Mouse (Mus musculus): ENCODE results near the gene Tiam1. TPM values are rescaled to one million over a fixed set of nuclear protein-coding genes. Genes with fewer than 3 reads are reported as not detected.

The Tiam1 gene
- polyA plus RNA-seq, 1 experiment from 2014 or later: 19.4 TPM

- H3K27ac ChIP-seq: no peak overlapping the region
- no peak for DNase-seq (ENCODE audit: low spot score)
- no peaks in the 10 kb centered on the region for H3K27me3 ChIP-seq (ENCODE audit: insufficient read depth, poor library complexity, severe bottlenecking)
- peaks cover 33% of the 10 kb centered on the region for H3K4me1 ChIP-seq (replicated peaks)
- 94% methylated on average over 3 of the region's 3 CpGs for WGBS
- no peak overlapping the region for H3K4me3 ChIP-seq
- H3K36me3 ChIP-seq: no peaks in the 10 kb centered on the region
- no peaks in the 10 kb centered on the region for H3K9me3 ChIP-seq
Measured at GRCm38 (mm10) chr16:90097769-90098168, 45.8 kb downstream of the Tiam1 start.

DNA sequence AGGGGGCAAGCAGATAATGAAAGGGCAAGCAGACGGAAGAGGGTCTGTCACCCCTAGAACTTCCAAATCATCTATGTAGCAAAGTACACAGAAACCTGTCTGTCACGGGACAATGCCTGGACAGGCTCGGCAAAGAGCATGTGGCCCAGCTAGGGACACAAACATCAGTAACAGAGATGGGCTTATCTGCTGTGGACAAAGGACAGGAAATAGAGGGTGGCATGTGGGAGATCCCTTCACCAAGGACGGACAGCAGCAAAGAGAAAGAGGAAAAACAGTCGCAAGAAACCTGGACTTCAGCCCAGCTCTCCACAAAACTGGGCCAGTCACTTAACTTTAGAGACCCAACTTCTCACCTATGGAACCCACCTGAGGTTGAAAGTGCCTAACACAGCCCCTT, 47.6 kb downstream of the Tiam1 start:
- Histone ChIP-seq H3K4me1 (replicated peaks) (peaks cover 36% of the 10 kb centered on the region), H3K9me3 (no peaks in the 10 kb centered on the region)
- WGBS: 80% methylated on average over 5 of the region's 5 CpGs

DNA sequence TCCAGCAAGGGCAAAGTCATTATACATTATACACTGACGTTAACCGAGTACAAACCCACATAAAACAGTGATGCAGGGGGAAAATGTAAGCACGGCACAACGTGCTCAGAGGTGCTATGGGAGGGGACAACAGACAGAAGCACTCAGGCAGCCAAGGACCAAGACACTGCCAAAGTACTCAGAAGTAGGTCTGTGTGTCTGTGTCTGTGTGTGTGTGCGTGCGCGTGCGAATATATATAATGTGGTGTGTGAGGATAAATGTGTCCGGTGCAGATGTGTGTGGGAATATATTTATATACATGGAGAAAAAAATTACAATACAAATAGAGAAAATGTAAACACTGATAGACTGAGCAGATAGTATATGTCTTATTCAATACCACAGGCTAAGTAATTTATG, 50.6 kb downstream of the Tiam1 start:
- Histone ChIP-seq H3K36me3 (peaks cover 13% of the 10 kb centered on the region; the same call in 1 of the 2 replicates), H3K27ac (no peak overlapping the region), H3K4me3 (no peak overlapping the region), H3K27me3 (ENCODE audit: insufficient read depth, poor library complexity, severe bottlenecking) (no peaks in the 10 kb centered on the region), H3K4me1 (replicated peaks) (peaks cover 20% of the 10 kb centered on the region), H3K9me3 (no peaks in the 10 kb centered on the region)
- DNase-seq (ENCODE audit: low spot score): no peak
- WGBS: 88% methylated on average over 9 of the region's 9 CpGs

More for the DNA sequence above, 47.6 kb downstream of the Tiam1 start:
- no peaks in the 10 kb centered on the region for H3K36me3 ChIP-seq
- H3K27ac ChIP-seq: no peak overlapping the region
- H3K27me3 ChIP-seq (ENCODE audit: insufficient read depth, poor library complexity, severe bottlenecking): no peaks in the 10 kb centered on the region
- no peak overlapping the region for H3K4me3 ChIP-seq
- DNase-seq (ENCODE audit: low spot score): no peak

GRCm38 (mm10) chr16:90091906-90092305, 51.7 kb downstream of the Tiam1 start:
- peaks cover 13% of the 10 kb centered on the region; the same call in 1 of the 2 replicates for H3K36me3 ChIP-seq
- 91% methylated on average over 1 of the region's 1 CpGs for WGBS
- H3K9me3 ChIP-seq: no peaks in the 10 kb centered on the region
- no peak overlapping the region for H3K4me3 ChIP-seq
- DNase-seq (ENCODE audit: low spot score): no peak
- H3K4me1 ChIP-seq (replicated peaks): peaks cover 18% of the 10 kb centered on the region
- no peaks in the 10 kb centered on the region for H3K27me3 ChIP-seq (ENCODE audit: insufficient read depth, poor library complexity, severe bottlenecking)
- H3K27ac ChIP-seq: no peak overlapping the region

- H3K4me3 ChIP-seq: no peak overlapping the region
- peaks cover 13% of the 10 kb centered on the region; the same call in 1 of the 2 replicates for H3K36me3 ChIP-seq
- 80% methylated on average over 11 of the region's 11 CpGs for WGBS
- H3K4me1 ChIP-seq (replicated peaks): peaks cover 22% of the 10 kb centered on the region; the same call in 1 of the 2 replicates
- no peaks in the 10 kb centered on the region for H3K27me3 ChIP-seq (ENCODE audit: insufficient read depth, poor library complexity, severe bottlenecking)
- no peak overlapping the region for H3K27ac ChIP-seq
- DNase-seq (ENCODE audit: low spot score): no peak
- no peaks in the 10 kb centered on the region for H3K9me3 ChIP-seq
Measured at GRCm38 (mm10) chr16:90091112-90091720, 52.4 kb downstream of the Tiam1 start.

DNA sequence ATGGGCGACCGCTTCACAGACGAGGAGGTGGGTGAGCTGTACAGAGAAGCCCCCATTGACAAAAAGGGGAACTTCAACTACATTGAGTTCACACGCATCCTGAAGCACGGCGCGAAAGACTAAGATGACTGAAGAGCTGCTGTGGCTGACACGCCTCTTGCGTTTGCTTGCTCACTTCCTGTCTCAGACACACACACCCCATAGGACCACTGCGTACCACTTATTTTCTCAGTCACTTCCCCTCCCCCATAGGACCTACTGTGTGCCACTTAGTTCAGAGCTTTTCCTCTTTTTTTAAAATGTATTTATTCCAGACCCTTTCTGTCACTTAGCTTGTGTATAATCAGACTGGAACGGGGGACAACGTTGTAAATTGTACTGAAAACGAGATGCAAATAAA, 53.2 kb downstream of the Tiam1 start:
- peaks cover 26% of the 10 kb centered on the region for H3K4me1 ChIP-seq (replicated peaks)
- no peak for DNase-seq (ENCODE audit: low spot score)
- H3K36me3 ChIP-seq: peaks cover 13% of the 10 kb centered on the region; the same call in 1 of the 2 replicates
- H3K27me3 ChIP-seq (ENCODE audit: insufficient read depth, poor library complexity, severe bottlenecking): no peaks in the 10 kb centered on the region
- no peak overlapping the region for H3K27ac ChIP-seq
- H3K9me3 ChIP-seq: no peaks in the 10 kb centered on the region
- WGBS: 95% methylated on average over 13 of the region's 13 CpGs
- H3K4me3 ChIP-seq: no peak overlapping the region

DNA sequence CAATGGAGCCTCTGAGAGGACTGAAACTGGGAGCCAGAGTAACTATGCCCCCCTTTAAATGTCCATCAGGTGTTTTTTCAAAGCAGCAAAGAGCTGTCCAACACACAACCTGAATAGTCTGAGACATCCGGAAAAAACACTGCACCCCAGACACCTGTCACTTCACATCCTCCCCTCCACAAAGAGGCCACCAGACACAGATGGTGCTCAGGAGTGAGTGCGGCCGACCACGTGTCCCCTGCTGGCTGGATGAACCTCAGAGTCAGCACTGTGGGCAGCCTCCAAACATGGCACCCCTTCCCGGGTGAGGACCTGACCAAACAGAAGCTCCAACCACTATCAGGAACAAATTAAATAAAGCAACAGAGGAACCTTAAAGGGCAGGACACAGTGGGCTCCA, 56.3 kb downstream of the Tiam1 start:
- WGBS: 86% methylated on average over 5 of the region's 5 CpGs
- H3K36me3 ChIP-seq: peaks cover 13% of the 10 kb centered on the region; the same call in 1 of the 2 replicates
- no peak overlapping the region for H3K27ac ChIP-seq
- no peaks in the 10 kb centered on the region for H3K27me3 ChIP-seq (ENCODE audit: insufficient read depth, poor library complexity, severe bottlenecking)
- H3K4me3 ChIP-seq: no peak overlapping the region
- H3K9me3 ChIP-seq: no peaks in the 10 kb centered on the region
- DNase-seq (ENCODE audit: low spot score): no peak
- peaks cover 16% of the 10 kb centered on the region for H3K4me1 ChIP-seq (replicated peaks)

- peaks cover 14% of the 10 kb centered on the region; the same call in 1 of the 2 replicates for H3K4me1 ChIP-seq (replicated peaks)
- H3K27ac ChIP-seq: no peak overlapping the region
- DNase-seq (ENCODE audit: low spot score): no peak
- no peaks in the 10 kb centered on the region for H3K27me3 ChIP-seq (ENCODE audit: insufficient read depth, poor library complexity, severe bottlenecking)
- H3K36me3 ChIP-seq: peaks cover 13% of the 10 kb centered on the region; the same call in 1 of the 2 replicates
- WGBS: 92% methylated on average over 6 of the region's 6 CpGs
- no peaks in the 10 kb centered on the region for H3K9me3 ChIP-seq
- no peak overlapping the region for H3K4me3 ChIP-seq
Measured at GRCm38 (mm10) chr16:90086111-90086510, 57.5 kb downstream of the Tiam1 start.

GRCm38 (mm10) chr16:90085580-90085979, 58.0 kb downstream of the Tiam1 start:
- Histone ChIP-seq H3K4me1 (replicated peaks) (peaks cover 17% of the 10 kb centered on the region; the same call in 1 of the 2 replicates), H3K27ac (no peak overlapping the region), H3K36me3 (peaks cover 13% of the 10 kb centered on the region; the same call in 1 of the 2 replicates), H3K4me3 (no peak overlapping the region), H3K9me3 (no peaks in the 10 kb centered on the region), H3K27me3 (ENCODE audit: insufficient read depth, poor library complexity, severe bottlenecking) (no peaks in the 10 kb centered on the region)
- 90% methylated on average over 14 of the region's 14 CpGs for WGBS
- DNase-seq (ENCODE audit: low spot score): no peak

- 73% methylated on average over 1 of the region's 1 CpGs for WGBS
Measured at GRCm38 (mm10) chr16:90081125-90081524, 62.4 kb downstream of the Tiam1 start.

GRCm38 (mm10) chr16:90078806-90079381, 64.7 kb downstream of the Tiam1 start:
- Histone ChIP-seq H3K4me1 (replicated peaks) (peaks cover 20% of the 10 kb centered on the region), H3K4me3 (no peak overlapping the region)
- WGBS: 85% methylated on average over 11 of the region's 11 CpGs

More at GRCm38 (mm10) chr16:90081125-90081524, 62.4 kb downstream of the Tiam1 start:
- no peaks in the 10 kb centered on the region for H3K27me3 ChIP-seq (ENCODE audit: insufficient read depth, poor library complexity, severe bottlenecking)
- H3K27ac ChIP-seq: no peak overlapping the region
- H3K4me3 ChIP-seq: no peak overlapping the region
- peaks cover 23% of the 10 kb centered on the region for H3K4me1 ChIP-seq (replicated peaks)
- no peak for DNase-seq (ENCODE audit: low spot score)
- H3K9me3 ChIP-seq: no peaks in the 10 kb centered on the region
- no peaks in the 10 kb centered on the region for H3K36me3 ChIP-seq

DNA sequence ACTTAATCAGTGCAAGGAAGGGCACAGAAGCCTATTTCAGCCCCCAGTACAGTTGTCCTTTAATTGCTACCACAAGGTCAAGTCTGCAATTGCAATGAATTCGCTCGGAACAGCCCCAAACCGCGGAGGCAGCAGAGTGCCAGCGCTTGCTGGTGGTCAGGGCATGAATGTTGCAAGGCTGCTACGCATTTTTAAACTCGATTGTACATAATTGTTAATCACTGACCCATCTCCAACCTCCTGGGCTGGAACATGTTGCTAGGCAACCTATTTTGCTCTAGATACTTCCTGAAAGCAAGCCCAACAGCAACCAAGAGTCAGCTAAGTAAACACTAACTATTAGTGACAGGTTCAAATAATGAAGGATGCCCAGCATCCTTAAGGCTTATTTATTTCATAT, 70.1 kb downstream of the Tiam1 start:
- peak; percentile 46 for DNase-seq (ENCODE audit: low spot score)
- 23% methylated on average over 7 of the region's 7 CpGs for WGBS

More at GRCm38 (mm10) chr16:90078806-90079381, 64.7 kb downstream of the Tiam1 start:
- H3K36me3 ChIP-seq: no peaks in the 10 kb centered on the region
- H3K9me3 ChIP-seq: no peaks in the 10 kb centered on the region
- peaks cover 6% of the 10 kb centered on the region for H3K27me3 ChIP-seq (ENCODE audit: insufficient read depth, poor library complexity, severe bottlenecking)
- H3K27ac ChIP-seq: no peak overlapping the region
- no peak for DNase-seq (ENCODE audit: low spot score)

DNA sequence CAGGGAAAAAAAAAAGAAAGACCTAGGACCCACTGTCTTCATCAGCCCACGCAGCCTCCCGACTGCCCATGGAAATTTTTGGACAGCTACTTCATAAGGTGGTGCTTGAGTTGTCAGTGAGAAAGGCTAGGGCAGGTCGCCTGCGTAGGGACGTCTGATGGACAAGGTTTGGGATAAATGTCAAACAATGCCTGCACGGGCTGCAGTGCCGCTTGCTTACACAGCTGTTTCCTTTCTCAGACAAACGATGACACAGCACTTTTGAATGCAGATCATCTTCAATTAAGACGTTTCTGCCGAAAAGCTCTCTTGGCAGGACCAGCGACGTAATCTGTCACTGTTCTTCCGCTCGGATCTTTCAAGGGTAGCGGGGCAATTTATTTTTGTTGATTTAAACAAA, 70.9 kb downstream of the Tiam1 start:
- 21% methylated on average over 15 of the region's 15 CpGs for WGBS
- H3K4me3 ChIP-seq: 0 out of 2 replicates have a peak overlapping the region, but pooled peaks have one; percentile 21
- H3K9me3 ChIP-seq: no peaks in the 10 kb centered on the region
- H3K27ac ChIP-seq: peak overlapping the region; percentile 56; the same call in 1 of the 2 replicates
- peak; percentile 47 for DNase-seq (ENCODE audit: low spot score)
- H3K27me3 ChIP-seq (ENCODE audit: insufficient read depth, poor library complexity, severe bottlenecking): peaks cover 13% of the 10 kb centered on the region
- H3K4me1 ChIP-seq (replicated peaks): peaks cover 42% of the 10 kb centered on the region
- no peaks in the 10 kb centered on the region for H3K36me3 ChIP-seq

More for the DNA sequence above, 70.1 kb downstream of the Tiam1 start:
- H3K9me3 ChIP-seq: no peaks in the 10 kb centered on the region
- 0 out of 2 replicates have a peak overlapping the region, but pooled peaks have one; percentile 20 for H3K4me3 ChIP-seq
- peaks cover 45% of the 10 kb centered on the region for H3K4me1 ChIP-seq (replicated peaks)
- H3K36me3 ChIP-seq: no peaks in the 10 kb centered on the region
- no peak overlapping the region for H3K27ac ChIP-seq
- H3K27me3 ChIP-seq (ENCODE audit: insufficient read depth, poor library complexity, severe bottlenecking): peaks cover 13% of the 10 kb centered on the region
